Mouse (Mus musculus) urinary bladder, adult 2 months (tissue): ENCODE measurements around the gene Bckdhb. TPM values are rescaled to one million over a fixed set of nuclear protein-coding genes. Genes with fewer than 3 reads are reported as not detected.

Experiments used
- DNase-seq: peaks from one replicate; pipeline ENCODE4 v3.0.0; 2022; ENCODE audit warnings: low spot score
- polyA plus RNA-seq: library from polyadenylated mRNA; depleted of rRNA; stranded (reverse); fragments of >200 nt; gene quantifications from 2 replicates; pipeline ENCODE4 v1.2.3, GENCODE M21; 2012; rRNA removed

Gene Bckdhb
- polyA plus RNA-seq, 1 experiment, result 51.1 TPM

DNA sequence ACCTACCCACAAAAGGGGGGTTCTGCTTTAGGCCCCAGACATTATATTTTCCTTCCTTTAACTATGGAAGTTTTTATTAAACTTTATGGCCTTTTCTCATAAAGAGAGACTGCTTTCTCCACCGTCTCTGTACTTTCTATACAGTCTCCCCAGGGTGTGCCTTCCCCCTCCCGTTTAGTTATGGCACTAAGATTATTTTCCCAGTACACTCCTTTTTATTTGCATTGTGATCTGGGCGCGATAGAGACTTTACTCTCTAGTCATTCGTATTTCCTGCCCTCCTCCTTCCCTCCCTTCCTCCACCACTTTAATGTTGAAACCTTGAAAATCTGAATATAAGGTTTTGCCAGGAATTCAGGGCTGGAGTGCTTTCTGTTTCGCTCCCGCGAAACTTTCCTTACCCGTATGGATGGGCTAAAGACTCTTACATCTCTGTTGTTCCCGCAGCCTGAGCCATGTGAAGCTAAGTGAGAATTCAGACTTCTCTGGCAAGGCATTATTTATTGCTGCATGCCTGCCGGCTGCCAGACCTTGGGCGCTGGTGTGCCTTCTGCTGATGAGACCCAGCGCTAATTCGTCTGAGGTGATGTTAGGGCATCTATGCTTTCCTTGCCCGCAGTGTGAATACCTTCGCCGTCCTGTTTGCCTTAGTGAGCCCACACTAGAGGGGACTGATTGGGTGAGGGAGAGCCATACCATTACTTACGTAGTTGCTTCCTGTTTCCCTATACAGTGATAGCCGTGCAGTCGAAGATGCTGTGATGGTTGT lies 182.3 kb downstream of the Bckdhb start:
- no peak for DNase-seq

DNA sequence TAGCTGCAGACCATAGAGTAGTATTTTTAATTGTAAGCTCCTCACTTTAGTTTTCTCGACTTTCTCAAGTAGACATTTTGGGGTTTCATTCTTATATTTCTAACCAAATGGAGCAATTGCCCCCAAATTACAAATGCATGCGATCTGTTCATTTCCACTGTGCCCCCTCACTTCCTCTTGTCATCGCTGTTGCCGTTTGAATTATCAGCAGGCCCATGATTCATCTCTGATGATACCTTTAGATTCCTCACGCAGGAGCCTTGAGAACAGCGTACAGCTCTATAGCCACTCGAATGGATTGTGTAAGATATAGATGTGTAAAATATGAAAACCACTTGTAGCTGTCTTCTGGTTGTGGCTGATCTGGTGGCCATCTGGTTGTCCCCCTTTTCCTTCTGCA lies 183.6 kb downstream of the Bckdhb start:
- no peak for DNase-seq

DNA sequence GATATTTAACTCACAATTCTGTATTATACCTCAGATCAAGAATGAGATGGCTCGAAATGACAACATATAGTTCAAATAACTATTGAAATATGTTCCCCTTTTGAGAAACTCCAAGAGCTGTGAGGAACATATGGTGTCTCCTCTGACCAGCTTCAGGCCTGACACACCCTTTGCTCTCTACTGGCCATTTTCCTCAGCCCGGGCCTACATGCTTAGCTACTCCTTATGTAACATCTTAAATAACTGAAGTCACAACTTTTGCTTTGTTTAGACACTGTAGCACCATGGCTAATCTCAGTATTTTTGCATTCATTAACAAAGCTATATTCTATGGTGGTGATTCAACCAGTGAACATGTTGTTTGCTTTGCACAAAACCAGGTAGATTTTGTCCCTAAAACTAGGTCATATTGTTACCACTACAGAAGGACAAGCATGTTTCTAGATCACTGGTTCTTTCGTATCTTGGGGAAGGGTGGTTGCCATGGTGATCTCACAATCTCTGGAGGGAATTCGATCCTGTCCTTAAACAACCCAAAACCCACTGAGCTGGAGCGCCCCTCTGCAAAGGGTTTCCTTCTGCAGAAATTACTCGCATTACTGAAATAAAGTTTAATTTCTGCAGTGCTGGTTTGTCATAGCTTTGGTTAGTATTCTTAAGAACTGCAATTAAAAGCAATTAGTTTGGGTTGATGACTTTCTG lies 185.0 kb downstream of the Bckdhb start:
- DNase-seq, result no peak

DNA sequence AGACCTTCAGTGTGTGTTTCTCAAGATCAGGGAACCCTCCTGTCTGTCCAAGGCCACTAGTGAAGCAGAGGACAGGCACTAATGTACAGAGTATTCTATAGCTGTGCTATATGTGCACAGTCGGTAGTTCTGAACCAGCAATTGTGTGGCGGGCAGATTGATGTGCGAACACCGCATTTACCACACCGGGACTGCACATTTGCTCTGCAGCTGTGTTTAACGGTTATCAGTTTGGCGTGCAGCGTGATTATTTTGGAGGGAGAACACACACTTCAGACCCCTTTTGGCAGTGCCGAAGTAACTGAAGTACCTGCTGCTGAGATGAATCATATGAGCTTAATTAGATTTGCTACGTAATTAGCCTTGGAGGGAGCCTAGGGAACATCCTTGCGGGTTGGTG lies 185.7 kb downstream of the Bckdhb start:
- no peak for DNase-seq

DNA sequence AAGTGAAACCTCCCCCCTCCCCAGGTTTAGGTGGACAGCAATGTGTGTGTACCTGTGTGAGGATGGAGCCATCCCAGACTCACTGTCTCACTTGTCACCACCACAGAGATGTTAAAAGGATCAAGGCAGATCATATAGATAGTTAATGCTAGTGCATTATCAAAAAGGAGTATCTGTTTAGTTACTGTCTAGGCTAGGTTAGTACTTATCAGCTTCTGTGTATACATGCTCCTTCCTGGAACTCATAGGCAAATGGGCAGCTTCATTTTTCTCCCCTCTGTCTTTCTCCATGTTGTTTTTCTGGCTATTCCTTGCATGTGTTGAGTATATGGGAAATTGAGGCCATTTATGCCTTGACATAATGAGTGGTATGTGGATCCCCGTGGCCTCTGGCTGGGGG lies 187.4 kb downstream of the Bckdhb start:
- no peak for DNase-seq

DNA sequence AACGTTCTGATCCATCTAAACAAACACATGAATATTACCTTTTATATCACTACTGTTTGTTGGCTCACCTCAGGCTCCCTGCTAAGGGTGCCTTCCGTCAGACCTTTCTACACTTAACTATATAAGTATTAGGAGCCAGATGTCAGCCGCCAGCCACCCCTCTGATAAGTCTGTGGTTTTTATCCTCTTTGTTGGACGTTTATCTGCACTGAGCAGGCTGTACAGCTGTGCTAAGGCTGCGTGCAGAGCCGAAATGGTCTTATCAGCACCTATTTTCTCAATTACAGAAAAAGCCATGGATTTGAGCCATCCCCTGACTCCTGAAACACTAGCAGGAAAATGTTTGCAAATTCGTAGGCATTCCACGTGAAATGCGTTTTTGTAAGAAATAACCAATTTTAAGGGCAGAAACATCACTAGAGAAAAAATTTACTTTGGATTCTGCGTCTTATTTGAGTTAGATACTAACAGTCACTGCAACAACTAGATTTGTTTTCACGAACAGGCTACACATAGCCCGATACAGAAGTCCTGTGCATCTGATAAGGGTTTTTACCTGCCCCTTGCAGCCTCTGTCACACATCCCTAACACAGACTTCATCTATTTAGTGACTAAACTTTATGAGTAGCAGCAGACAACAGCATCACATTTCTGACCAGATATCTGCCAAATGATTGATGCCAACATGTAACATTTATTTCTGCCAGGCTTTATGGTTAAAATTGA lies 188.1 kb downstream of the Bckdhb start:
- no peak for DNase-seq

DNA sequence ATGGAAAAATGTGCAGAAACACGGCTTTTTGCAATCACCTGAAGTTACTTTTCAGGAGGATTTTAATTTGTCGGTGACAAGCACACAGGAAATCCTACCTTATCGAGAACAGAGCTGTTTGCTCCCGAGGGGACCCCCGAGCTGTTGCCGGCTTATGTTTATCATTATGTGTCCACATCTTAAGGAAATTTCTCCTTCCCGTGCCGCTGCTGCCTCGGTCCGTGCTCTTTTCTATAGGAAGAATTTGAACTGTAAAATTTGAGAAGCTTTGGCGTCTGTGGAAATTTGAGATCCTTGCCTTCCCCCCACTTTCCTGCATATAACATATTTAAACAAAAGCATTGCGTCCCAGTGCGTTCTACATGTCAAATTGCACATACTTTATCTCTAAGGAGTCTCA lies 189.3 kb downstream of the Bckdhb start:
- DNase-seq, result no peak

DNA sequence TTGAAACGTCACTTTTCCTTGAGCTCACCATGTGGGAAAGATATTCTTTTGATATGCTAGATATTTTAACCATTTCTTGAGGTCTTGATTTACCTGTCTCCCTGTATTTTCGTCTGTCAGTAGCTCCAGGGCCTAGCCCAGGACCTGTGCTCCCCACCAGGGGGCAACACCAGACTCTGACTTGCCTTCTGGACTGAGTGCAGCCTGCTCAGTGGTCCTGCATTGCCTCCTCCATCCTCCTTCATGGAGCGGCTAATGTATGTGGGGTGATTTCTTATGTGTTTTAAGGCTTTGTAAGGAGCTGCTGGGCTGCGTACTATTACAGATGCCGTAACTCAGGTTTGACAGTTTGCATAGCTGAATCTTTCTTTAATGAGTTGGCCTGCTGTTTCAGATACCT lies 192.4 kb downstream of the Bckdhb start:
- no peak for DNase-seq

DNA sequence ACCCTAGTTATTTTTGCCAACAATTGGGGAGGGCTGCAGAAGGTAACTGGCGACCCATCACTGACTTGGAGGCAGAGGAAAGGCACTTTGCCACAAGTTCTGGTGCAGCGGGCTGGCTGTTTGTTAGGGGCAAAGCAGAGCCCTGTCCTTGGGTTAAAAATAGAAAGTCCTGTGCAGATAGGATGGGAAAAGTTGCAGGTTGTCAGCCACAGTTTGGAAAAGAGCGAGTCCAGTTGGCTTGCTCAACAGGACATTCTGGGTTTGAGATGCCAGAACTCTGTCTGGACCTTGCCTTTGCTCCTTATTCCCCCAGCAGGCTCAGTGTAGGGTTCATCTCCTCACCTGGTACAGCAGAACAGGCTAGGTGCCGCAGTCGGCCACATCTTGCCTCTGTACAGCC lies 200.1 kb downstream of the Bckdhb start:
- DNase-seq, result no peak

DNA sequence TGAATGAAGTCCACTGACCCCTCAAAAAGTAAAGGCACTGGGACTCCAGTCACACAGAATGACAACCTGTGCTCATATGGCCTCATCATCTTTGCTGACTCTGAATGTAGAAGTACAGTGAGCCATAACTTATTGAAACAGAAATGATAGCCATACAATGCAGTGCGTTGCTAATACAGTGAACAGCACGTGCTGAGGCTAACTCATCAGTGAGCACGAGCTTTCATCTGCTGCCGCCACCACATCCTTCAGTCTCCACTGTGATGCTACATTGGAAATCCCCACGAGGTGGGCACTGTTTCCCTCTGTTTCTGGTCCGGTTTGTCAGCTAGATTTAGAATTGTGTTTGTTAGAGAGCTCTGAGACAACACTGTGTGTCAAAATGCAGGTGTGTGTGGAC lies 205.4 kb downstream of the Bckdhb start:
- DNase-seq, result no peak

DNA sequence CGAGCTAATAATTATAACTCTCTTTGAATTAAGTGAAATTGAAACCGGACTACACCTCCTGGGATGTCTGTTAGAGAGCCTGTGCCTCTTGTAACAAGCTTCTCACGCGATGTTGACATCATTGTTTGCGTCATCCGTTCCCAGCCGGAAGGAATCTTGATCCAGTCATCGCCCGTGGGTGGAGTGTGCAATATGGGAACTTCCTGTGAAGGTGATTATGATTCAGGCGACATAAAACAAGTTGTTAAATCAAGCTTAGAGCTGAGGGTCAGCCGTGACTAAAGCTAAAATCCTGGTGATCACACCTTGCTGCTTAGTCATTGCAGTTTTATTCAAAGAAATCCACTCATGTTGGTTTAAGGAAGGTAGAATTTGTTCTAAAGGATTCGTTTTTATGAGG lies 210.1 kb downstream of the Bckdhb start:
- no peak for DNase-seq

DNA sequence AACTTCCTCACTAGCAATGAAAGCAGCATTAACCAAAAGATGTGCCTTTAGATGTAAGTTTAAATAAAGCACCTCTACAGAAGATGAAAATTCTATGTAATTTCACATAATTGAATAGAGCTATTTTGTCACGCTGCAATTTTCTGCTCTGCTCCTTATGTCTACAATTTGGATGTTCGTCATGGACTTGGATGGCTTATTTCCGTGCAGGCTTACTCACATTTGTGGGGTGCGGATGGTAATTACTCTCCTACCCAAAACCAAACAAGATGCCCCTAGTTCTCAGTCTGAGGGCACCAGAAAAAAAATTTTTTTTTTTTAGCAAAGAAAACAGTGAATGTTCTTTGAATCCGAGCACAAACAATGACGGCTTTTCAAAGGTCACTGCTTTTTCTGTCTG lies 212.2 kb downstream of the Bckdhb start:
- DNase-seq, result no peak

DNA sequence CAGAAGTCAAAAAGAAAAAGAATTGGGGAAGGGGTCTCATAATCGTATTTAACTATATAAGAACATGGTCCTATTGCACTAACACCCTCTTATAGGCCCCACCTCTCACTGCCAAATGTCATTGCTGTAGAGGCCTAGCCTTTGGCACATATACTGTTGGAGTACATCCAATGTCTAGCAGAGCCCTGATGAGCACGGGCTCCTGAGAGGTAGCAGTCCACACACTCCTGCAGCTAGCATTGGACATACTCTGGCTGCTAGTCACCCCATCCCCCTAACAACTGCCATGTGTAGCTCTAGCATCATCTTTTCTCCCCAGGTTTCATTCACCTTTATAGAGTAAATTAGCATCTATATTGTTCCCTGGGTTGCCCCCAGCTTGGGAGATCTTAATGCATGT lies 223.2 kb downstream of the Bckdhb start:
- no peak for DNase-seq

Other genes with a start within 250 kb of the Bckdhb start
- 8.9 and 9.0 TPM in 2 replicates for gene Elovl4, start 118.9 kb upstream of the Bckdhb start, polyA plus RNA-seq
- 0.57 and 0.65 TPM in 2 replicates for gene Ttk, start 90.5 kb upstream of the Bckdhb start, polyA plus RNA-seq